Mouse (Mus musculus) spleen, adult 2 months (tissue): Measurements from ENCODE around the gene Zcchc14.

ENCODE experiments used
- CTCF ChIP-seq: fragments of 200-500 bp; IDR thresholded peaks from 2 replicates; pipeline ENCODE4 v1.5.1; 2011; ENCODE audit warnings: mild to moderate bottlenecking, inconsistent platforms; ENCODE audit not compliant: insufficient read depth, insufficient read length, insufficient replicate concordance; ENCODE audit errors: extremely low read depth
- POLR2A ChIP-seq: fragments of 200-500 bp; IDR thresholded peaks from 2 replicates; pipeline ENCODE4 v1.6.1; 2011; ENCODE audit warnings: low read depth, low read length, inconsistent platforms

GRCm38 (mm10) chr8:121687455-121688161 lies 34.9 kb upstream of the Zcchc14 start:
- TF ChIP-seq CTCF = no peak
- TF ChIP-seq POLR2A = no peak
